Mouse (Mus musculus) lung, postnatal 25 days (tissue): ENCODE results near the gene Hoxb4.

Experiments used
- DNase-seq: peaks from one replicate; pipeline ENCODE4 v3.0.0; 2022; ENCODE audit warnings: low spot score

Hoxb4 gene

GRCm38 (mm10) chr11:96333241-96334001 is 15.4 kb downstream of the Hoxb4 start:
- DNase-seq = no peak

- DNase-seq = no peak
Measured at GRCm38 (mm10) chr11:96334002-96334364, 15.9 kb downstream of the Hoxb4 start.

DNA sequence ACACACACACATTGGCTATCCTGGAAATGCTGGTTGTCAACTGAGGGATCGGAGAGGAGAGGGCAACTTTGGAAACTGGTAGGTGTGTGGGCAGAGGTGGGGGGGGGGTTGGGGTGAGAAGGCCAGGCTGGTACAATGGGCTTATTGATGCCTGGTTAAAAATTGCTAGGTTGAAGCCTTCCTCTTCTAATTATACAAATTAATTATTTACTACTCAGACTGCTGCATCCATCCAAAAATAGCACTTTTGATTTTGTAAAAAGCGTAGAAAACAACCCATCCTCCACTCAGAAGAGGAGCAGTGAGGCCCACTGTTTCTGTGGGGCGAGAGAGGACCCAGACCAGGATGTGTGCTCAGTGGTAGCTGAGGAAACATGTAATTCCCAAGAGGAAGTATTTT is 16.9 kb downstream of the Hoxb4 start:
- no peak for DNase-seq

DNA sequence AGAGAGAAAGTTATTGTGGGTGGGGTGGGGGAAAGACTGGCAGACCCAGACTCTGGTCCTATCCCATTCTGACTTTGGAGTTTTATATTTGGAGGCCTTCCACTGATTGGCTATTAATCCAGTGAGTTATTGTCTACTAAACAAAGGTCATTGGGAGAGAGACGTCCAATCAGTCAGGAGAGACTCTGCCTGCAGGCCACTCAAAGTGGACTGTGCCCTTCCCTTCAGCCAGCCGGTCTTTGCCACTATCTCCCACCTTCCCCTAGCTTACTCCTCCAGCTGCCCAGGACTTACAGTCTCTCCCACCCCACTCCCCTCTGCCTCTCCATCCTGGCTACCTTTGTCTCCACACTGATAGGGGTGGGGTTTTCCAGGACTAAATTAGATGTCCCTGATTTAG is 18.5 kb downstream of the Hoxb4 start:
- no peak for DNase-seq

- no peak for DNase-seq
Measured at GRCm38 (mm10) chr11:96337026-96337425, 19.0 kb downstream of the Hoxb4 start.

DNA sequence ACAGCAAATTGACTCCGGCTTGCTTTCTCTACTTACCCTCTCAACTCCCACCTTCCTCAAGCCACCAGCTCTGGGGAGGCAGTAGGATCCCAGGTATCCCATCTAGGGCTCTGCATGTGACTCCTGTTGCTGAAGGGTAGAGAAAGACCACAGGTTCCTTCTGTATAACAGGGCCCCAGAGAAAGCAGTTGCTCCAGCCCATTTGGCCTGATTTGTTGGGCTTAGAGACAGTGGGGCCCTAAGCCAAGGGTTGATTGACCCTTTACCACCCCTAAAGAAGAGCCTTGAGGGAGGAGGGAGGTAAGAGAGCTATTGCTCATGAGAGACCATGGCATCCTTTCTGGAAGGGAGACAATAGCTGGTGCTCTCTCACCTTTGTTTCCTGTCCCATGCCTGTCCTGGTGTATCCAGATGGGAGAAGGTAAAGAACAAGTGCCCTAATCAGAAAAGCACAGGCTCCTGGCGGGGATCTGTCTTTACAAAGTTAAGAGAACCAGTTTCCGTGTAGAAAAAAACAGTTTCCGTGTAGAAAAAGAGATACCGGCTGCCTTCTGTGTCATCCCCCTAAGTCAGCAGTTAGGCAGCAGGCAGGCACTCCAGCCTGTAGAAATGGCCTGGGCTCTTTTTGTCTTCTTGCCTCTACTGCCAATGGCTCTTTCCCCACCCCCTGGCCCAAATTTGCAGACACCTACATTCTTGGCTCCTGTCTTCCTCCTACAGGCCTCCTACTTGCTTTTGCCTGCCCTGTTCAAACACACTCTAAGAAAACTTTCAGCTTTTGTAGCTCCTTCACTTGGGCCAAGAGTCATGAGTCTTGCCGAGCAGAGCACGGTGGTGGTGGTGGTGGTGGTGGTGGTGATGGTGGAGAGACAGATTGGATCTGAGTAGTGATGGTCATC is 21.1 kb downstream of the Hoxb4 start:
- DNase-seq = no peak

DNA sequence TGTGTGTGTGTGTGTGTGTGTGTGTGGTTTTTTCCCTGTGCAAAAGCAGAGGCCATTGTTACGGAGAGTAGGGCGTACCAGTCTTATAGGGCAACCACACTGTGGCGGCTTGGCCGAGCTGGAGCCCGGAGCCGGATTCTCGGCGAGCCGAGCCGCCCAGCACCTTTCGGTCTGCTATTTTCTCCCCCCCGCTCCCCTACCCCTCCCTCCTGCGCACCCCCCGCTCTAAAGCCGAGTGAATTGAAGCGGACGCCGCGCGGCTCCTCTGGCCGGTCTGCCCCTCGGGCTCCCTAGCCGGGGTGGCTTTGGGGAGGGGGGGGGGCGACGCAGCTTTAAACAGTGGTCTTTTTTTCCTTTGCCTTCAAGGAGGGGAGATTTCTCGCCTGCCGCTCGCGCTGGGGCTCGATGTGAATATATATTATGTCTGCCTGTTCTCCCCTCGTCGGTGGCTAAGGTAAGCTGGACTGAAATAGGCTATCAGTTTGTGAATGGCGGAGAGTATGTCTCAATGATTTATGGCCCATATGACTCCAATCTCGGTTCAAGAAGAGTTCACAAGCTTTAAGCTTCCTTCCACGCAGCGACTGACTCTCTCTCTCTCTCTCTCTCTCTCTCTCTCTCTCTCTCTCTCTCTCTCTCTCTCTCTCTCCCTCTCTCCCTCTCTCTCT is 22.8 kb downstream of the Hoxb4 start:
- DNase-seq = no peak

DNA sequence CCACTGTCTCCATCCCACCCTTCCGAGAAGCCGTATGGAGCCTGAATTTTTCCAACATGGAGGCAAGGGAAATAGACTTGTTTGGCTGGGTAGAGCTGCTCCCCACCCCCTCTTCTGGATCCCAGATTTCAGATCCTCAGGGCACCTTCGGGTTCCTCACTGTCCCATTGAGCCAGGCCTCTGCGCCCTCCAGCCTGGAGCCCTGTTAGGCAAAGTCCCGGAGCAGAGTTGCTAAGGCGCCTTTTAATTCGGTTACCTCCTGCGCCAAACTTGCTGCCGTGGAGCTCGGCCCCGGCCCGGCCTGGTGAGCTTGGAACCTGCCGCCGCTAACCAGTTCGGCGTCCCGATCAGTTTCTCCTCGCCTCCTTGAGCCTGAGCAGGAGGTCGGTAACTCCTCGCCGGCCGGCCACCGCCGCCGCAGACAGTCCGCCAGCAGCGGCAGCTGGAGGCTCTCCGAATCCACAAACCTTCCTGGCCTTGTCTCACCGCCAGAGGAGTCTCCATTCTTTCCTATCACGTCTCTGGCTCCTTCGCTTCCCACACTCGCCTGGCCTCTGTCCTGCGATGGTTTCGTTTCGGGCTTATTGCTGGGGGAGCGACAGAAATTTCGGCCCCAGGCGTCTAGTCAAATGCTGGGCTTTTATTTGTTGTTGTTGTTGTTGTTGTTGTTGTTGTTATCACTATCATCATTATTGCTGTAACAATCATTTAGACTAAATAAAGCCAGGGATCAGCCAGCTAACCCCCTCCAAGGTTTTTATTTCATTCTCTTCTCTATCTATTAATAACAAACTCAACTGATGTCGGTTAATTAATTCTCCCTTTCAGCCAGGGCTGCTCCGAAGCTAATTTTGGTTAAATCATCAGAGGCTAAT is 23.9 kb downstream of the Hoxb4 start:
- no peak for DNase-seq

GRCm38 (mm10) chr11:96342576-96342930 is 24.5 kb downstream of the Hoxb4 start:
- no peak for DNase-seq

- no peak for DNase-seq
Measured at GRCm38 (mm10) chr11:96343206-96343745, 25.2 kb downstream of the Hoxb4 start.

- no peak for DNase-seq
Measured at GRCm38 (mm10) chr11:96344061-96344877, 26.2 kb downstream of the Hoxb4 start.

- DNase-seq = no peak
Measured at GRCm38 (mm10) chr11:96344878-96345159, 26.8 kb downstream of the Hoxb4 start.

DNA sequence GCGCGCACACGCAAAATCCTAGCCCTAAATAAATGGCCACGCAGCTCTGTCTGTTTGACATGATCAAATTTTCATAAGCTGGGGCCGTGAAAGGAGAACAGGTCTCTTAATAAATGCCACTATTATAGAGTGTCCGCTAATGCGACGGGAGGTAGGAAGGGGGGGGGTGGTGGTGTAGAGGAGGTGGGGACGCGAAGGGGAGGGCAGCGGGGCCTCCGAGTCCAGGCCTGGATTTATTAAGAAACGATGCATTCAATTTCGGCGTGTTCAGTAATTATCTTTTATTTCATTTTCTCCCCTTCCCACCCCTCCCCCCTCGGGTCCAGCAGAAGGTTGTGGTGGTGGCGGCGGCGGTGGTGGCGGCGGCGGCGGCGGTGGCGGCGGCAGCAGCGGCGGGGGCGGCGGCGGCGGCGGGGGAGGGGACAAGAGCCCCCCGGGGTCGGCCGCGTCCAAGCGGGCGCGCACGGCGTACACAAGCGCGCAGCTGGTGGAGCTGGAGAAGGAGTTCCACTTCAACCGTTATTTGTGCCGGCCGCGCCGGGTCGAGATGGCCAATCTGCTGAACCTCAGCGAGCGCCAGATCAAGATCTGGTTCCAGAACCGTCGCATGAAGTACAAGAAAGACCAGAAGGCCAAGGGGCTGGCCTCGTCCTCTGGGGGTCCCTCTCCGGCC is 27.3 kb downstream of the Hoxb4 start:
- DNase-seq = no peak

DNA sequence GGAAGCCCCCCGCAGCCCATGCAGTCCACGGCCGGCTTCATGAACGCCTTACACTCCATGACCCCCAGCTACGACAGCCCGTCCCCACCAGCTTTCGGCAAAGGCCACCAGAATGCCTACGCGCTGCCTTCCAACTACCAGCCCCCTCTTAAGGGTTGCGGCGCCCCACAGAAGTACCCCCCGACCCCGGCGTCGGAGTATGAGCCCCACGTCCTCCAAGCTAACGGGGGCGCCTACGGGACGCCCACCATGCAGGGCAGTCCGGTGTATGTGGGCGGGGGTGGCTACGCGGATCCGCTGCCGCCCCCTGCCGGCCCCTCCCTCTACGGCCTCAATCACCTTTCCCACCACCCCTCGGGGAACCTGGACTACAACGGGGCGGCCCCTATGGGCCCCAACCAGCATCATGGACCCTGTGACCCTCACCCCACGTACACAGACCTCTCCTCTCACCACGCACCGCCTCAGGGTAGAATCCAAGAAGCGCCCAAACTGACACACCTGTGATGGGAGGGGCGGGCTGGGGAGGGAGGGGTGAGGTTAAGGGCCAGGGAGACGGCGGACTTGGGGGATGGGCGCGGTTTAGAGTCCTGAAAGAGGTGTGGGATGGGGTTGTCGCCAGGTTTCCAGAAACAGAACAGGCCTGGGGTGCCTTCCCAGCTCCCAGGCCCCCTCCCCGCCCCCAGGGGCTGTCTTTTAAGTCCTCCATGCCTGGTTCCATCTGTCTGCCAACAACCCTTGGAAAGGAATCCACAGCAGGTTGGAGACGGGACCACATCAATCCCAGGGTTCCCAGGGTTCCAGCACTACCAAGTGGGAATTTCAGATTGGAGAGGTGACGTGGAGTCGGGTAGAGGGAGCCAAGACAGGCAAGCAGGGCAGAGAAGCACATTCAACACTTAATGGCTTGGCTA is 28.1 kb downstream of the Hoxb4 start:
- no peak for DNase-seq

DNA sequence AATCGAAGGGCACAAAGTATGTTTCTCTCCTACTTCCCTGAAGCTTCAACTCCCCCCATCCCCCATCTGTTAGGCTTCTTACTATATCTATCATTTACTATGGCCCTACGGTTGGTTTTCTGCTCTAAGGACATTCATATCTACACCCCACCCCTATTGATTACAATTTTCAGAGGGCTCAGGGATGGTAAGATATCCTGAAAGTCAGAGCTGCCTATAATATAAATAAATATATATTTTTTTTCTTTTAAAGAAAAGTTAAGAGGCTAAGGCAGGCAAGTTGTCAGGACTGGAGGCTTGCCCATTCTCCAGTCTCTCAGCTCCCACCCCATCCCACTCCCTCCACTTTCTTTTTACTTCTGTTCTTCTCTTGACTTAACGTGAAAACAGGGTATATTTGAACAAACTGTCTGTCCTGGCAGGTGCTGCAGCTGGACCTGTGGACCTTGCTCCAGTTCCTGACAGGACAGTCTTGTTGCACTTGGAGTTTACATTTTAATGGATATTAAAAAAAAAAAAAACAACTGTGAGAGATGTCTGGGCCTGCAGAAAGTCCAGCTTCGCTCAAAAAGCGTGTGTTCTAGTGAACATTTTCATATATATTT is 29.0 kb downstream of the Hoxb4 start:
- DNase-seq = no peak

GRCm38 (mm10) chr11:96347717-96348116 is 29.6 kb downstream of the Hoxb4 start:
- DNase-seq = no peak

DNA sequence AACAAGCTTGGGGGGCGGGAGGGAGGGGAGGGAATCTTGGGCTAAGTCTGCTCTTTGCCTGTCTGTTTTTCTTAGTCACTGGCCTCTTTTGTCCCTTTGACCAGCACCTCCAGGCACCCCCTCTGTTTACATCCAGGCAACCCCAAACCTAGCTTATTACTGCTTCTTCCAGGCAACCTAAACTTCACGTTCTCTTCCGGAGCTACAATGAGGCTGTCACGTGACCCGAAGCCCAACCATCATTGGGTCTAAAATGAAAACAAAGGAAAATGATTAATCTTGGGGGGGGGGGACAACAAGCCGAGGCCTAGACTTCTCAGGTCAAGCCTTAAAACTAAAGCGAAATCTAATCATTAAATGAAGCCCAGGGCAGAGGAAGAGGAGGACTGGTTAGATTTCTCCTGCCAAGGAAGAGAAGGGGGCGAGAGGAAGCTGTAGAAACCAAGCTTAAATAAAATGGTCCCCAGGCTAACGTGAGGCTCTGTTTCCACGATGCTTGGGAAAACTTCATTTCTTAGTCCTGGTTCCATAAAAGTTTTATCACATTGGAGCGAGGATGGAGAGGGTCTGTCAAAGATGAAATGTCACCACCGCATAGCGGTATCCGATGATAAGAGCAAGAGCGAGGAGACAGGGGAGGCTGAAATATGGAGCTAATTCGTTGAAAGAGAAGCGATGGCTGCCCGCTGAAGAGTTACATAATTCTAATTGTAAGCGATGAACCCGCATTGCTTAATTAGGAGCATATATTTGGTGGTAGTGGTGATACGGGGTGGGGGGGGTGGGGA is 30.3 kb downstream of the Hoxb4 start:
- no peak for DNase-seq

GRCm38 (mm10) chr11:96348988-96349387 is 30.9 kb downstream of the Hoxb4 start:
- DNase-seq = no peak
